ENCODE assay signal across 11 mouse cellular contexts in the genomic region with DNA sequence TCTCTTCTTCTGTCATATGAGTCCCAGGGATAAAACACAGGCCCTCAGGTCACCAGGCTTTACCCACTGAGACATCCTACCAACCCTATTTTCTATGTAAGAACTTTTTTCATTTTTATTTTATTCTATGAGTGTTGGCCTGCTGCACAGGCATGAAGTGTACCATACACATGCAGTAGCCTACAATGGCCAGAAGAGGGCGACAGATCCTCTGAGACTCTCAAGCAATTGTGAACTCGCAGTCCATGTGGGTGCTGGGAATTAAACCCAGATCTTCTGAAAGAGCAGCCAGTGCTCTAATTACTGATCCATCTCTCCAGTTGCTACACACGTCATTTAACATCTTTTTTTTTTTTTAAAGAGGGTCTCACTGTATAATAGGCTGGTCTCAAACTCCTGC. TPM values are rescaled to one million over a fixed set of nuclear protein-coding genes. Genes with fewer than 3 reads are reported as not detected.
DNase-seq lines count a peak whose midpoint lies in the region; ATAC-seq and TF ChIP-seq lines count a peak whose summit lies in the region.
"Had no signal": no experiment of that assay in that cellular context is flagged by ENCODE, and none has a peak within 500 bp of the region (broad histone marks: within the 10 kb centered on the region; RNA-seq: fewer than 3 reads in every experiment).

No protein-coding gene starts in this region.

- peak; percentile 35 for DNase-seq in hindbrain, embryonic 11.5 days (ENCODE audit: low spot score)
- no peak for DNase-seq in hindbrain, embryonic 10.5 days (ENCODE audit: low spot score)
- DNase-seq in 416B (ENCODE audit: low read depth) (peak; percentile 56), ES-E14 (ENCODE audit: low read depth, low spot score) (peak; percentile 58)
- DNase-seq in liver, embryonic 14.5 days (ENCODE audit: low read depth in 3 of 3, low spot score in 3 of 3), result no peak
- DNase-seq in urinary bladder, postnatal 36 days (ENCODE audit: low spot score in 2 of 2), result no peak
- no peak for DNase-seq in right cerebral cortex, postnatal 36 days (ENCODE audit: low spot score in 2 of 2)
- DNase-seq in spleen, postnatal 4 days (ENCODE audit: low spot score in 2 of 2), result no peak

- WGBS in hindbrain, embryonic 11.5 days, result 56% methylated on average over 3 of the region's 3 CpGs
- 57% methylated on average over 3 of the region's 3 CpGs for WGBS in hindbrain, embryonic 10.5 days
- 41% methylated on average over 3 of the region's 3 CpGs for WGBS in liver, embryonic 14.5 days (ENCODE audit: insufficient replicate concordance)

- no peak for ATAC-seq in hindbrain, embryonic 11.5 days (ENCODE audit: low FRiP score)
- no peak for ATAC-seq in liver, embryonic 14.5 days (ENCODE audit: insufficient read depth)

- H3K4me1 ChIP-seq in hindbrain, embryonic 11.5 days (replicated peaks; ENCODE audit: control insufficient read depth, insufficient read depth, low read length), result peaks cover 5% of the 10 kb centered on the region; the same call in 1 of the 2 replicates
- H3K4me1 ChIP-seq in hindbrain, embryonic 10.5 days (replicated peaks), result peaks cover 37% of the 10 kb centered on the region
- H3K4me1 ChIP-seq in ES-E14 (ENCODE audit: control insufficient read depth in 2 of 2, insufficient read depth in 2 of 2, low read length in 2 of 2, poor library complexity in 1 of 2), result peaks cover 0 to 7% of the 10 kb centered on the region in 2 experiments; a peak in 2 of 4 replicates
- H3K4me1 ChIP-seq in liver, embryonic 14.5 days (replicated peaks; ENCODE audit: control insufficient read depth in 2 of 2, insufficient read depth in 2 of 2, low read length in 1 of 2), result peaks cover 8 to 19% of the 10 kb centered on the region in 2 experiments

- no peak for TF ChIP-seq EP300 in liver, embryonic 14.5 days (IDR thresholded peaks at IDR 0.05; ENCODE audit: low read depth)

- no peak overlapping the region for H3K9ac ChIP-seq in hindbrain, embryonic 11.5 days (ENCODE audit: low read depth, low read length)
- H3K9ac ChIP-seq in ES-E14 (ENCODE audit: insufficient read depth, low read depth, low read length, poor library complexity, severe bottlenecking), result no peak overlapping the region
- no peak overlapping the region for H3K9ac ChIP-seq in liver, embryonic 14.5 days (replicated peaks)
- H3K9ac ChIP-seq: embryonic facial prominence, embryonic 15.5 days; heart, embryonic 13.5 days; limb, embryonic 15.5 days had no signal

- H3K36me3 ChIP-seq in hindbrain, embryonic 11.5 days (ENCODE audit: control insufficient read depth, insufficient read depth, low read length), result peaks cover 2% of the 10 kb centered on the region; the same call in 1 of the 2 replicates
- H3K36me3 ChIP-seq in hindbrain, embryonic 10.5 days, result peaks cover 20% of the 10 kb centered on the region
- no peaks in the 10 kb centered on the region for H3K36me3 ChIP-seq in ES-E14 (ENCODE audit: control insufficient read depth, insufficient read depth, low read length, poor library complexity, severe bottlenecking)
- H3K36me3 ChIP-seq in liver, embryonic 14.5 days (replicated peaks; ENCODE audit: control insufficient read depth, insufficient read depth, low read depth), result no peaks in the 10 kb centered on the region
- H3K36me3 ChIP-seq: embryonic facial prominence, embryonic 15.5 days had no signal

- H3K27me3 ChIP-seq in hindbrain, embryonic 11.5 days (ENCODE audit: control insufficient read depth, insufficient read depth, low read length), result no peaks in the 10 kb centered on the region
- no peaks in the 10 kb centered on the region for H3K27me3 ChIP-seq in hindbrain, embryonic 10.5 days (ENCODE audit: insufficient read depth, poor library complexity, severe bottlenecking)
- H3K27me3 ChIP-seq in liver, embryonic 14.5 days (ENCODE audit: control insufficient read depth, insufficient read depth, low read length), result no peaks in the 10 kb centered on the region
- H3K27me3 ChIP-seq: embryonic facial prominence, embryonic 15.5 days; heart, embryonic 13.5 days; limb, embryonic 15.5 days had no signal

- in situ Hi-C loops in ES-E14 (cut with MboI; ENCODE audit: low sequenced_read_pairs in 2 of 2, unreplicated experiment in 2 of 2), result no loop called here

- H3K4me3 ChIP-seq in hindbrain, embryonic 11.5 days (ENCODE audit: low read depth, low read length), result no peak overlapping the region
- no peak overlapping the region for H3K4me3 ChIP-seq in hindbrain, embryonic 10.5 days
- H3K4me3 ChIP-seq in ES-E14 (ENCODE audit: insufficient read depth in 1 of 2, low read depth in 1 of 2, low read length in 2 of 2, poor library complexity in 1 of 2, severe bottlenecking in 1 of 2), result no peak overlapping the region
- no peak overlapping the region for H3K4me3 ChIP-seq in liver, embryonic 14.5 days (ENCODE audit: insufficient read depth in 1 of 2, low read depth in 2 of 2, low read length in 2 of 2)
- H3K4me3 ChIP-seq: embryonic facial prominence, embryonic 15.5 days; heart, embryonic 13.5 days; limb, embryonic 15.5 days had no signal

- no peak overlapping the region for H3K27ac ChIP-seq in hindbrain, embryonic 11.5 days (ENCODE audit: low read depth, low read length)
- H3K27ac ChIP-seq in hindbrain, embryonic 10.5 days, result no peak overlapping the region
- no peak overlapping the region for H3K27ac ChIP-seq in ES-E14 (ENCODE audit: insufficient read depth, low read depth, low read length, poor library complexity, severe bottlenecking)
- no peak overlapping the region for H3K27ac ChIP-seq in liver, embryonic 14.5 days
- H3K27ac ChIP-seq: embryonic facial prominence, embryonic 15.5 days; heart, embryonic 13.5 days; limb, embryonic 15.5 days had no signal

- peak; percentile 81 for TF ChIP-seq CTCF in liver, embryonic 14.5 days (IDR thresholded peaks at IDR 0.05; ENCODE audit: low read depth)

- H3K4me2 ChIP-seq in hindbrain, embryonic 11.5 days (replicated peaks; ENCODE audit: low read depth, low read length), result no peak overlapping the region
- H3K4me2 ChIP-seq in liver, embryonic 14.5 days (ENCODE audit: low read depth), result no peak overlapping the region
- H3K4me2 ChIP-seq: embryonic facial prominence, embryonic 15.5 days; heart, embryonic 13.5 days; limb, embryonic 15.5 days had no signal

- H3K9me3 ChIP-seq in hindbrain, embryonic 11.5 days (ENCODE audit: control insufficient read depth, low read length), result no peaks in the 10 kb centered on the region
- H3K9me3 ChIP-seq in hindbrain, embryonic 10.5 days, result no peaks in the 10 kb centered on the region
- no peaks in the 10 kb centered on the region for H3K9me3 ChIP-seq in ES-E14 (ENCODE audit: control insufficient read depth, insufficient read depth, low read depth, low read length)
- peaks cover 2% of the 10 kb centered on the region; the same call in 1 of the 2 replicates for H3K9me3 ChIP-seq in liver, embryonic 14.5 days (ENCODE audit: control insufficient read depth, low read length)
- H3K9me3 ChIP-seq: embryonic facial prominence, embryonic 15.5 days; heart, embryonic 13.5 days; limb, embryonic 15.5 days had no signal

TF ChIP-seq in ES-E14, 5 proteins besides CTCF, POLR2A, EP300 and RAD21:
- no peak for TF ChIP-seq CHD2 (IDR thresholded peaks at IDR 0.05; ENCODE audit: low read depth, low read length)
- peak; percentile 33; the same call in 1 of the 2 replicates for TF ChIP-seq ZC3H11A (IDR thresholded peaks at IDR 0.05; ENCODE audit: borderline replicate concordance, low read depth, low read length)

RNA-seq across cellular contexts. Expression of a gene that starts 1.6 kb away (rescaled TPM):
- polyA plus RNA-seq in hindbrain, embryonic 11.5 days (2014; fragmentation: Nextera tagmentation; extraction: Ambion mirVana), result 24.8 and 31.8 TPM in 2 replicates
- polyA plus RNA-seq in hindbrain, embryonic 10.5 days (2016; fragmentation: Nextera tagmentation; extraction: Ambion mirVana), result 22.0 and 25.8 TPM in 2 replicates
- total RNA-seq in ES-E14 (2012; rRNA removed), result 19.5 and 28.8 TPM in 2 replicates
- 4.8 and 5.1 TPM in 2 replicates for polyA plus RNA-seq in liver, embryonic 14.5 days (2012; rRNA removed)
- 4.3 and 6.2 TPM in 2 replicates for polyA plus RNA-seq in liver, embryonic 14.5 days (2014; fragmentation: Nextera tagmentation; extraction: Ambion mirVana)

RNA-seq across cellular contexts. Expression of a gene that starts 10.2 kb away (rescaled TPM):
- polyA plus RNA-seq in hindbrain, embryonic 11.5 days (2014; fragmentation: Nextera tagmentation; extraction: Ambion mirVana), result 1.7 and 2.1 TPM in 2 replicates
- polyA plus RNA-seq in hindbrain, embryonic 10.5 days (2016; fragmentation: Nextera tagmentation; extraction: Ambion mirVana), result 2.6 and 3.0 TPM in 2 replicates
- 7.9 and 9.0 TPM in 2 replicates for total RNA-seq in ES-E14 (2012; rRNA removed)
- 6.9 and 9.5 TPM in 2 replicates for polyA plus RNA-seq in liver, embryonic 14.5 days (2012; rRNA removed)
- 4.5 and 6.0 TPM in 2 replicates for polyA plus RNA-seq in liver, embryonic 14.5 days (2014; fragmentation: Nextera tagmentation; extraction: Ambion mirVana)

RNA-seq across cellular contexts. Expression of a gene that starts 26.6 kb away (rescaled TPM):
- 2.7 and 3.5 TPM in 2 replicates for polyA plus RNA-seq in hindbrain, embryonic 11.5 days (2014; fragmentation: Nextera tagmentation; extraction: Ambion mirVana)
- polyA plus RNA-seq in hindbrain, embryonic 10.5 days (2016; fragmentation: Nextera tagmentation; extraction: Ambion mirVana), result 7.8 and 8.5 TPM in 2 replicates
- 4.3 and 5.8 TPM in 2 replicates for total RNA-seq in ES-E14 (2012; rRNA removed)
- polyA plus RNA-seq in liver, embryonic 14.5 days (2012; rRNA removed), result 0.88 and 0.97 TPM in 2 replicates
- polyA plus RNA-seq in liver, embryonic 14.5 days (2014; fragmentation: Nextera tagmentation; extraction: Ambion mirVana), result 0.32 and 0.47 TPM in 2 replicates

RNA-seq across cellular contexts. Expression of a gene that starts 26.7 kb away (rescaled TPM):
- polyA plus RNA-seq in hindbrain, embryonic 11.5 days (2014; fragmentation: Nextera tagmentation; extraction: Ambion mirVana), result 80.7 and 81.1 TPM in 2 replicates
- 92.1 and 95.3 TPM in 2 replicates for polyA plus RNA-seq in hindbrain, embryonic 10.5 days (2016; fragmentation: Nextera tagmentation; extraction: Ambion mirVana)
- total RNA-seq in ES-E14 (2012; rRNA removed), result 49.1 and 57.4 TPM in 2 replicates
- polyA plus RNA-seq in liver, embryonic 14.5 days (2012; rRNA removed), result 16.4 and 18.6 TPM in 2 replicates
- polyA plus RNA-seq in liver, embryonic 14.5 days (2014; fragmentation: Nextera tagmentation; extraction: Ambion mirVana), result 23.5 and 24.2 TPM in 2 replicates

RNA-seq across cellular contexts. Expression of a gene that starts 38.2 kb away (rescaled TPM):
- polyA plus RNA-seq in hindbrain, embryonic 11.5 days (2014; fragmentation: Nextera tagmentation; extraction: Ambion mirVana), result 5.7 and 6.2 TPM in 2 replicates
- 8.7 and 9.9 TPM in 2 replicates for polyA plus RNA-seq in hindbrain, embryonic 10.5 days (2016; fragmentation: Nextera tagmentation; extraction: Ambion mirVana)
- total RNA-seq in ES-E14 (2012; rRNA removed), result 12.7 and 20.5 TPM in 2 replicates
- polyA plus RNA-seq in liver, embryonic 14.5 days (2012; rRNA removed), result 13.3 and 16.7 TPM in 2 replicates
- polyA plus RNA-seq in liver, embryonic 14.5 days (2014; fragmentation: Nextera tagmentation; extraction: Ambion mirVana), result 20.6 and 22.5 TPM in 2 replicates

Comparison
In these comparisons a context has a peak if more than half of its experiments do, and no peak if none do; other contexts are left out.
1. DNase-seq: peak in hindbrain, embryonic 11.5 days (single experiment), 416B (single experiment) and ES-E14 (single experiment); none in hindbrain, embryonic 10.5 days (single experiment), liver, embryonic 14.5 days (0 of 3), urinary bladder, postnatal 36 days (0 of 2), right cerebral cortex, postnatal 36 days (0 of 2) and spleen, postnatal 4 days (0 of 2).